In the genomic region with DNA sequence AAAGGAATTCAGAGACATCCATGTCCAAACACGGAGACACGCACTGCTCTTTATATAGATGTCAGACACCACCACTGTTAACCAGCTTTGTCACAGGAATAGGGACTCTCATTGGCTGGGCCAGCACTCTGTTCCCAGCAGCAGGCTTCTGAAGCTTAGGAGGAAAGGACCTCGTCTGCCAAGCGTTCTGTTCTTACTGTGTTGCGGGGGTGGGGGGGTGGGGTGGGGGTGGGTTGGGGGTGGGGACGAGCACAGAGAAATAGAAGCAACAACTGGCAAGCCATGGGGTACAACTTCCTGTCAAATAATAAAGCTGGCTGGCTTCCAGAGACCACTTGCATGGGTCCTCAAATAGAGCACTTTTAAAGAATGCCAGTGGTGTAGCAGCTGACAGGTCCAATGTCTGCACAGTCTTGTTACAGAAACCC, we compare ENCODE assay signal across 14 mouse cellular contexts.
DNase-seq lines count a peak whose midpoint lies in the region; ATAC-seq and TF ChIP-seq lines count a peak whose summit lies in the region.
"Had no signal": no experiment of that assay in that cellular context is flagged by ENCODE, and none has a peak within 500 bp of the region (broad histone marks: within the 10 kb centered on the region; RNA-seq: fewer than 3 reads in every experiment).

No protein-coding gene starts in this region.

- no peaks in the 10 kb centered on the region for H3K9me3 ChIP-seq in kidney, embryonic 15.5 days (replicated peaks)
- H3K9me3 ChIP-seq: embryonic facial prominence, embryonic 13.5 days; hindbrain, embryonic 15.5 days; limb, embryonic 12.5 days had no signal

- ATAC-seq in kidney, embryonic 15.5 days (replicated peaks; ENCODE audit: low FRiP score), result no peak
- ATAC-seq: activated CD4-positive, CD25-positive, alpha-beta regulatory T cell, adult 4 months had no signal

- H3K27me3 ChIP-seq in myocyte (ENCODE audit: control insufficient read depth, insufficient read depth, insufficient read length), result no peaks in the 10 kb centered on the region
- H3K27me3 ChIP-seq in kidney, embryonic 15.5 days, result no peaks in the 10 kb centered on the region
- H3K27me3 ChIP-seq: embryonic facial prominence, embryonic 13.5 days; hindbrain, embryonic 15.5 days; limb, embryonic 12.5 days had no signal

- peak overlapping the region; percentile 38 for H3K4me2 ChIP-seq in myocyte (ENCODE audit: low read depth)
- no peak overlapping the region for H3K4me2 ChIP-seq in kidney, embryonic 15.5 days
- H3K4me2 ChIP-seq: embryonic facial prominence, embryonic 13.5 days; hindbrain, embryonic 15.5 days; limb, embryonic 12.5 days had no signal

- no peak overlapping the region for H3K27ac ChIP-seq in kidney, embryonic 15.5 days
- H3K27ac ChIP-seq: hindbrain, embryonic 15.5 days; kidney, postnatal 0 days had no signal

- 0 out of 2 replicates have a peak, but pooled peaks cover 3% of the 10 kb centered on the region for H3K4me1 ChIP-seq in kidney, embryonic 15.5 days
- H3K4me1 ChIP-seq: hindbrain, embryonic 15.5 days had no signal

- peaks cover 15% of the 10 kb centered on the region for H3K36me3 ChIP-seq in myocyte (ENCODE audit: control insufficient read depth, insufficient read depth)
- H3K36me3 ChIP-seq in kidney, embryonic 15.5 days, result peaks cover 13% of the 10 kb centered on the region

- H3K9ac ChIP-seq in kidney, embryonic 15.5 days, result no peak overlapping the region
- H3K9ac ChIP-seq: embryonic facial prominence, embryonic 13.5 days; hindbrain, embryonic 15.5 days; limb, embryonic 12.5 days had no signal

- TF ChIP-seq POLR2A in myocyte (IDR thresholded peaks at IDR 0.05; ENCODE audit: insufficient read length, low read depth), result no peak

- no peak overlapping the region for H3K4me3 ChIP-seq in myocyte
- no peak overlapping the region for H3K4me3 ChIP-seq in kidney, embryonic 15.5 days (replicated peaks)
- H3K4me3 ChIP-seq: embryonic facial prominence, embryonic 13.5 days; hindbrain, embryonic 15.5 days; limb, embryonic 12.5 days had no signal

- WGBS in kidney, embryonic 15.5 days, result 49% methylated on average over 6 of the region's 6 CpGs

- peaks cover 6% of the 10 kb centered on the region for H3K79me2 ChIP-seq in myocyte (ENCODE audit: control insufficient read depth, insufficient read depth)

- peak; percentile 70 for DNase-seq in heart, adult 11 months
- no peak for DNase-seq in heart, adult 9 months (ENCODE audit: low spot score in 2 of 2)
- peak; percentile 8 to 30 for DNase-seq in layer of hippocampus, adult 8-10 months (ENCODE audit: low spot score in 2 of 2)
- DNase-seq in layer of hippocampus, postnatal 10 days (ENCODE audit: low spot score in 2 of 2), result no peak
- peak; percentile 18 for DNase-seq in right cerebral cortex, adult 18-20 months
- DNase-seq in right cerebral cortex, postnatal 4 days, result no peak
- DNase-seq: lung, postnatal 36 days had no signal

- H3ac ChIP-seq in myocyte (ENCODE audit: control insufficient read depth, insufficient read length), result no peak overlapping the region

TF ChIP-seq in myocyte, 11 proteins besides CTCF, POLR2A, EP300 and RAD21:
- TF ChIP-seq MYOD1 (IDR thresholded peaks at IDR 0.05; ENCODE audit: control insufficient read depth in 1 of 3, insufficient read length in 2 of 3, low read depth in 2 of 3) (peak; percentile 1 to 20 (median 2)), CEBPB (IDR thresholded peaks at IDR 0.05; ENCODE audit: insufficient read depth, poor library complexity, severe bottlenecking) (no peak), TCF12 (IDR thresholded peaks at IDR 0.05; ENCODE audit: insufficient read depth, poor library complexity, severe bottlenecking) (peak; percentile 26), MYOG (IDR thresholded peaks at IDR 0.05; ENCODE audit: control insufficient read depth in 1 of 3, insufficient read depth in 1 of 3, insufficient read length in 2 of 3, low read depth in 2 of 3) (no peak)

Comparison
In these comparisons a context has a peak if more than half of its experiments do, and no peak if none do; other contexts are left out.
1. DNase-seq: peak in heart, adult 11 months (single experiment), layer of hippocampus, adult 8-10 months (2 of 2) and right cerebral cortex, adult 18-20 months (single experiment); none in heart, adult 9 months (0 of 2), layer of hippocampus, postnatal 10 days (0 of 2) and right cerebral cortex, postnatal 4 days (single experiment).